Mouse (Mus musculus) B cell, adult 2 months (primary cell): ENCODE measurements at regions not wholly inside any gene's neighbourhood (a gene's known extent, or its start where the extent isn't known, plus 50 kb on each side); places are given as distances from the start of the nearest gene placed in this dataset.

Experiments used
- DNase-seq, 2 experiments: peaks; one replicate each; pipeline ENCODE4 v3.0.0; 2022

DNA sequence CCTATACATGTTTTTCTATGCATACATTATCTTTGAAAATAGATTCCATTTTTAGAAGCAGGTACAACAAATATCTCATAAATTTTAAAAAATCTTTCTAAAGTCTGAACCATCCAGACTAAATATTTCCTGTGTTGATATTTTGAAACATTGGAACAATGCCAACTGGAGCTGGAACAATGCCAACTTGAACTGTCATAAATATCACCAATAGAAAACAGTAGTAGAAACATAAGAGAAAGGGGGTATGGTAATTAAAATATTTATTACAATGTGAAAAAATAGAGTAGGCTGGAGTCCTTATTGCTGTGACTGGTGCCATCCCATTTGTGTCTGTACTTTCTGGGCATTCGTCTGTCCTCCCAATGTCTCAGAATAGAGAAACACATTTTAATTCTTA lies 286.9 kb upstream of the Mctp2 start:
- DNase-seq, result no peak

DNA sequence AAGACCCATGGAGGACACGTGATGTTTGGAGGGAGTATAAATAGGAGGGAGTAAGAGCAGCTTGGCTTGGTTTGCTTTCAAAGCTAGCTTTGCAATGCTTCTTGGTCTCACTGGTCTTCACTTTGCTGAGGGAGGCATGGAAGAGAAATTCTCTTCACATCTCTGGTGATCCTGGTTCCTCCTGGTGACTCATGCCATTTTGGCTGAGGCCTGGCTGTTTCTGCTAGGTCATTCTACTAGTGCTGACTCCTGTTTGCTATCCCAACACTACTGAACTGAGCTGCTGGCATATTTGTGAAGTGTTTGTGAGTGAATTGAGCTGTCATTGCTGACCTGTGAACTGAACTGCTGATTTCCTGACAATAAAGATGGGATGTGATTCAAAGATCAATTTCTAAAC lies 288.3 kb upstream of the Mctp2 start:
- DNase-seq, result no peak

DNA sequence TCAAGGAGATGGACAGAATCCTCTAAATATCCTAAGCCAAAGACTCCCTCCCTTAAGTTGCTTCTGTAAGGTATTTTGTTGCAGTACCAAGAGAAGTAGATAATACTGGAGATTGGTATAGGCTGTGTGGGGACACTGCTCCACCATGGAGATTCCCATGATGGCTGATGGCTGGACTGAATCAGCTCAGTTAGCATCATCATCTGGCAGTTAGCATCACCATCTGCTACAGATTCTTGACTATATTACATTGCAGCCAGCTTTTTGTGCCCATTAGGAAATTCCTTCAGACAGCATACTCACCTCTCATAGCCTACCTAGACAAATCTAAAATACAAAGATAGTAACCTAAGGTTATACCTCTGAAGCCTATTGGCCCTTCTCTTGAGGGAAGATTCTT lies 290.6 kb upstream of the Mctp2 start:
- DNase-seq, result no peak

- DNase-seq, result no peak
Observed at GRCm38 (mm10) chr7:72601933-72602332, 295.5 kb upstream of the Mctp2 start.

- DNase-seq, result no peak
Observed at GRCm38 (mm10) chr7:72609791-72610190, 303.4 kb upstream of the Mctp2 start.

GRCm38 (mm10) chr7:72615232-72615631 lies 308.8 kb upstream of the Mctp2 start:
- no peak for DNase-seq

DNA sequence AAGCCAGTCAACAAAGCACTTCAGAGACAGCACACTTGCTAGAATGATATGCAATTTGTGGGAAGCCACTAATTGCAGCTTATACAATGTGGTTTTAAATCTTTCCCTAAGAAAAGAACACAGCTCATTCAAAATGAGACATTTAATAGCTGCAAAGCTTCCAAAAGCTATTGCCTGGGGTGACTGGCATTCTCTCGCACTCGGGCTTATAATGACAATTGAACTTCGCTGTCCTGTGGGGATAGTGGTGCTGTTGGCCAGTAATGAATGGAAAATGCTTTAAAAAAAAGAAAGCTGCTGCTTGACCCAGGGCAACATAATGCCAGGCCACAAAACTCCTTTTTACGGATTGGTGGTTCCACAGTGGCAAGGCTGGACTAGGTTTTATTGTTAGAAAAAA lies 321.0 kb upstream of the Mctp2 start:
- DNase-seq, result no peak

DNA sequence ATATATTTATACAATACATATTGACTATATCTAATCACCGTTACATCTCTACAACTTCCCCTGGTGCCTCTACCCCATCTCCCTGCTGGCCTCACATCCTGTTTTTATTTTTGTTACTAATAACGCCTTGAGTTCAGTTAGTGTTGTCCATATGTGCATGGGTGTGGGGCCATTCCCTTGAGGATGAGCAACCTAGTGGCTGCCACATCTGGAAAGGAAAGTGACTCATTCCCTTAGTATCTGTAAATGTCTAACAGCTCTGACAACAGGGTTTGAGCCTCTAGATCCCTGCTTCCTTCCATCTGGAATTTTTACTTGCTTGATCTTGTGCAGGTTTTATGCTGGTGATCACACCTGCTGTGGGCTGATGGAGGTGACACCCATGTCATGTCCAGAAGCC lies 333.2 kb upstream of the Mctp2 start:
- no peak for DNase-seq

GRCm38 (mm10) chr7:72675018-72675417 lies 368.6 kb upstream of the Mctp2 start:
- DNase-seq, result no peak

DNA sequence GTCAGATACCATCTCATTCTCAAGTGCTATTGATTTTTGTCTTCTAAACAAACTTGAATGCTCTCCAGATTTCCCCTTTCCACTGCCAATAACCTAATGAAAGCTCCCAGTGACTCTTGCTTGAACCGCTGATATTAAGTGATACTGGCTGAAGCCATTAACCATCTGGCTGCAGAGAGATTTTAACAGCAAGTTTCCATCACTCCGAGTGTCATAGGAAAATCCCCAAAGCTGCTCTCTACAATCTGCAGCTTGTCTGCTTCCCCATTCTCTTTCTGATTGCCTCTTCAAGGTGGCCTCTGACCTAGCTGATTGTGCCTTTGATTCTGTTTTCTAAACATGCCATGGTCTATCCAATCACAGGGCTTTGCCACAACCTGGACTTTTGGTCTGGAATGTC lies 379.4 kb upstream of the Mctp2 start:
- DNase-seq, result no peak

DNA sequence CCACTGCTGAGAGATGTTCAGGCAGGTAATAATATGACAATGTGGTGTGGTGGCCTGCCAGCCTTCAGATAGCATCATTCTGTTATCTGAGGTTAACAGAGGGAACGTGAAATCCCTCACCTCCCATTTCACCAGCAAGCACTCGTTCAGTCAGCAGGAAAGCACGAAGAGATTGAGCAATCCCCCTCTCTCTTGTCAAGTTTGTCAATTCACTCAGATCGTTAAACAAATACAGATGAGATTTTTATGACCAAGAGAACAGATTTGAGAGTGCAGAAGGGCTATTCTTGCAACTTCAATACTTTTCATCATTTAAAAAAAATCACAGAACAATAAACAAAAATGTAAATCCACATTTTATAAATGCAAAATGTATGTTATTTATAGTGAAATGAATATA lies 380.9 kb upstream of the Mctp2 start:
- DNase-seq, result no peak

- no peak for DNase-seq
Observed at GRCm38 (mm10) chr7:72691396-72691795, 385.0 kb upstream of the Mctp2 start.

- DNase-seq, result no peak
Observed at GRCm38 (mm10) chr7:72691859-72692258, 385.5 kb upstream of the Mctp2 start.

GRCm38 (mm10) chr7:72696736-72697135 lies 390.3 kb upstream of the Mctp2 start:
- DNase-seq, result no peak

GRCm38 (mm10) chr7:72703652-72704341 lies 397.4 kb upstream of the Mctp2 start:
- DNase-seq, result no peak

DNA sequence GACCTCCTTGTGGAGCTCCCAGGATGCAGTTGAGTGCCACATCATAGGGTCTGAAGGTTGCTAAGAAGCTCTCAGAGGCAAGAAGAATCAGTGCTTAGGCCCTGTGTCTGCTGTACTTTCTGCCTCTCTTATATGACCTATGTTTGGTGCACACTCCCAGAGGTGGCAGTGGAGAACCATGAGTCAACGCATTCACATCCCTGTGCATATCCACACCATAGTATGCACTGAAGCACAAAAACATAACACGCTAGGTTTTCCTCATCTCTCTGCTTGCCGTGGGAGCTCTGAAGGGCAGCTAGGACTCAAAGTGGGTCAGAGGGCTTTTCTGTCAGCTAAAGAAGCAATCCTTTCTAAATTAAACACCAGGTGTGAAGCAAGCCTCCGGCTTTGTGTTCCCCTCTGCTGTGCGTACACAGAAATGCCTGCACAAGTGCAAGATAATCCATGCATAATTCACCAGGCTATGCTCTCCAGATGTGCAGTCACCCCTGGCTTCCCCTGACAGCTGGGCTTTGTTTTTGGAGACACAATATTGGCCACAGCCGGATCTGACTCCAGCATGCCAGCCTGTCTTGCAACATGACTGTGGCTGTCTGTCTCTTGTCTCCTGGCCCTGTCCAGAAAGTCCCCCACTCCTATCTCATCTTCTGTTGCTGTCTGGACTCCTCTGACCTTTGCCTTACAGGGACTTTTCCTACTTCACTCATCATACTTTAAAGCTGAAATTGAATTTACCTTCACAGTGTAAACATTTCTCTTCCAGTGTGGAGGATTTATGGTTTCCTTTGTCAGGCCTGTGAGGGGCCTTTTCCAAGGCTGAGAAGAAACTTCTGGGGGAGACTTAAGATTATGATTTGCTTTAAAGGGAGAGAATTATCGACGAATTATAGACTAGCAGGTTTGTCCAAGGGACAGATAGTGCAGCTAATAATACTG lies 405.1 kb upstream of the Mctp2 start:
- no peak for DNase-seq

DNA sequence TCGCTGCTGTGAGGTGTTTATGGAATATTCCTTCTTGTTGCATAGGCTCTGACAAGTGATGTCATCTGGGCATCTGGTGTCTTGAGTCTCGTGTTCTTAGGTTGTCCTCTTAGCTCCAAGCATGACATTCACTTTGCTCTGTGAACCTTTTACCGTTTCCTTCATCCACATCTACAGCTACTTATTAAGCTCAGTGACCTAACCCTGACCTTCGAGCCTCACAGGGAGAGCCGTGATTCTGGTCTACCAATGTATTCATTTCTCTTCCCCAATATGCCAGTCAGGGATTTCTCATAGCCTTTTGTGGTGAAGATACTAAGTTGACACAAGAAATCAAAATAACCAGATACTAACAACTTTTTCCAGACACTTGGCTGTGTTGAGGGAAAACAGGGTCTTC lies 409.0 kb upstream of the Mctp2 start:
- DNase-seq, result no peak

DNA sequence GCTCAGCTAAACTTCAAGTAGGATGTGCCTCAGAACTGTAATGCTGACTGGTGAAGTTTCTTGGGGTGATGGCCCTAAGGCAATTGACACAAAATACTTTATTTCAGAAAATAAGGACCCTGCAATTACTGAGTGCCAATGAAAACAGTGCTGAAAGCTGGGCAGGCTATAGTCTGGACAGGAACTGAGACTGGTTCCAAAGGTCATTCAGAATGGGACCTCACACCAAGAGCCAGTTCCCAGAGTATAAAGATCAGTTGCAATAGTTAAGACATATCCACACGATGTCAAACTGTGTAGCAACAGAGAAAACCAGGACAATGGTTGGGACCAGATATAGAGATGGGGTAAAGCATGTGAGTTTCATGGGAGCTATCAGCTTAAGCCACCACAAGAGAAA lies 409.6 kb upstream of the Mctp2 start:
- no peak for DNase-seq

DNA sequence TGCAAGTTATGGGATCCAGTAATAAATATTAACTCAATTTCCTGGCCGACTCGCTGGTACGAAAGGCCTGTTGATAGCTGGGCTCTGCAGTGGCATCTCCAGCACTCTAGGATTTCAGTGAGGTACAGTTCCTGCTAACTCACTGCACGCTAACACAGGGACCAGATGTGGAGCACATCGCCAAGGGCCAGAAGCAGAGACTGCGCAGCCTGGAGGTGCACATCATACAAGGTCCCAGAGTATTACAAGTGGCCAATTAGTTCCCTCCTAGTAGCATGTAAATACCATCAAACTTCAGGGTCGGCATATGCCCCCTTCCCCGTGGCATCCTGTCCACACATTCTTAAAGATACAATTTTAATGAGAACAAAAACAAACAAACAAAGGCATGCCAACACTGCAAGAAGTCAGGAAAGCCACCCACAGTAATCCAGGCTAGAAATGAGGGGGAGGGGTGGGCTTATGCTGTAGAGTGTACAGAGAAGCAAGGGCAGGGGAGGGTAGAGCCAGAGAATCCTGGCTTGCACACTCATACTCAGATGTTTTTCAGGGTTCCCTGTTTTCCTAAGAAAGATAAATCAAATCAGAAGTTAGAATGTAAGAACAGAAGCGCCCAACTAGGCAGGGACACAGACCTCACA lies 419.9 kb upstream of the Mctp2 start:
- DNase-seq, result no peak

DNA sequence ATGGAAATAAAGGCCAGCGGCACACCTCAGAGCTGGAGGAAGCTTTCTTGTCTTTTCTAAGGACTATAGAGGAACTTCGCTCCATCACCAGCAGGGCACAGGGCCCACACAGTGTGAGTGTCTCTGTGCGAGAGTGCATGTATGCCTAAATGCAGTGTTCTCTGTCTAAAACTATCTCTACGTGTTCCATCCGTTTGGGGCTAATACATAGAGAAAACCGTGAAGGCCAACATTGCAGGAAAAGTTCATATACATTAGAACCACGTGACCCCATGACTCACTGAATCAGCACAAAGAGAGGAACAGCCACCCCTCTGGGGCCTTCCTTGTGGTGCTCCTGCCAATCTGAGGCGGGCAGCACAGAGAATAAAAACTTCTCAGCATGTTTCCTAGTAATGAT lies 431.4 kb upstream of the Mctp2 start:
- no peak for DNase-seq

- DNase-seq, result no peak
Observed at GRCm38 (mm10) chr7:72738324-72738944, 432.0 kb upstream of the Mctp2 start.

DNA sequence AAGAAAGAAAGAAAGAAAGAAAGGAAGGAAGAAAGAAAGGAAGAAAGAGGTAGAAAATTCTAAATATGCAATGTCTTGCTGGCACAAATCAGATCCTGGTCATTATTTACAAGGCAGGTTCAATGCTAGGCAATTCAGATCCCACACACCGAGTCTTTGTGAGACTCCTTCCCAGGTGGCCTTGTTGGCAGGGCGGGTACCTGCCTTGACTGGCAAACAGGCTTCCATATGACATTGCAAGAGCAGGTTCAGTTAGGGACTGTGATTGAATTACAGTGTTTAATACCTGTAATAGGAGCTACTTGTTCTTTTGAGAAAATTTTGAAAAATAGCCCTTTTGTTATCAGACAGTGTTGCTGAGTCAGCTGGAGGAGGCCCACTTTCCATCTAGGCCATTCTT lies 436.0 kb upstream of the Mctp2 start:
- DNase-seq, result no peak

DNA sequence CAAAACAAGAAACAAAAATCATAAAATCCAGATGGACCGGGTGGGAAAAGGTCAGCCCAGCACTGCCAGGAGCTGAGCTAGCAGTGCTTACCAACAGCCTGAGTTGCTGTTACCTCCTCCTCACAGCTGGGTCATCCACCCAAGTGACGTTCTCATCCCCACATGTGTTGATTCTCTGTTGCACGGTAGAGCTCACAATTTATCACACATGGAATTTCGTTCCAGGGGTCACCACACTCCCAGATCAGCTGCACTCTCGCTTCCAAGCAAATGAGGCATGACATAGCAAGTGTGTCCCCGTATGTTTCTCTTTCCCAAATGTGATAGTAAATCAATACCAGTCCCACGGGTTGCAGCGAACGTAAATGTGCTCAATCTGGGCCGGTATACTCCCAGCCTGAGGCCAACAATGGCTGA lies 445.1 kb upstream of the Mctp2 start:
- no peak for DNase-seq
